Mouse (Mus musculus) MEL (cell line): ENCODE results near the gene Acrbp.

Source experiments
- CHD2 ChIP-seq: IDR thresholded peaks from 2 replicates; pipeline ENCODE4 v1.6.1; 2011; ENCODE audit warnings: low read length, improper control_type of control experiment
- CTCF ChIP-seq, 3 experiments: IDR thresholded peaks in 2 of 3; conservative IDR thresholded peaks in 1 of 3; 2 replicates each; pipeline ENCODE4 v1.5.1; 2011 to 2012; ENCODE audit warnings: low read length in 3 of 3, low read depth in 2 of 3, mild to moderate bottlenecking in 2 of 3, improper control_type of control experiment in 1 of 3, inconsistent platforms in 1 of 3, mixed read lengths in 1 of 3, moderate library complexity in 1 of 3; ENCODE audit not compliant: control insufficient read depth in 1 of 3, insufficient read depth in 1 of 3, poor library complexity in 1 of 3, severe bottlenecking in 1 of 3
- MAX ChIP-seq: IDR thresholded peaks from 2 replicates; pipeline ENCODE4 v1.6.1; 2011; ENCODE audit warnings: low read length, improper control_type of control experiment
- POLR2A ChIP-seq, 2 experiments: IDR thresholded peaks; 2 replicates each; pipeline ENCODE4 v1.6.1; 2011 to 2012; ENCODE audit warnings: low read length in 2 of 2, mild to moderate bottlenecking in 2 of 2, control low read depth in 1 of 2, improper control_type of control experiment in 1 of 2, low read depth in 1 of 2, moderate library complexity in 1 of 2; ENCODE audit not compliant: control insufficient read depth in 1 of 2, insufficient read depth in 1 of 2, poor library complexity in 1 of 2
- RCOR1 ChIP-seq: IDR thresholded peaks from 2 replicates; pipeline ENCODE4 v1.6.1; 2012; ENCODE audit warnings: low read depth, mild to moderate bottlenecking, inconsistent platforms, low read length, improper control_type of control experiment

GRCm38 (mm10) chr6:125040221-125040620 lies 9.3 kb upstream of the Acrbp start:
- TF ChIP-seq POLR2A (IDR thresholded peaks at IDR 0.05; ENCODE audit: control insufficient read depth in 1 of 2, insufficient read depth in 1 of 2, low read depth in 1 of 2, low read length in 2 of 2, poor library complexity in 1 of 2) (no peak), CTCF (IDR thresholded peaks at IDR 0.05 in 2 of 3, conservative IDR thresholded peaks at IDR 0.05 in 1 of 3; ENCODE audit: control insufficient read depth in 1 of 3, insufficient read depth in 1 of 3, low read depth in 2 of 3, low read length in 3 of 3, poor library complexity in 1 of 3, severe bottlenecking in 1 of 3) (no peak), RCOR1 (no peak), MAX (no peak), CHD2 (no peak)
